In genomic region chr13:68568110-68568509, GRCm38 (mm10) we compare ENCODE assay signal across 24 mouse cellular contexts. TPM values are rescaled to one million over a fixed set of nuclear protein-coding genes. Genes with fewer than 3 reads are reported as not detected.
DNase-seq lines count a peak whose midpoint lies in the region; ATAC-seq and TF ChIP-seq lines count a peak whose summit lies in the region.
"Had no signal": no experiment of that assay in that cellular context is flagged by ENCODE, and none has a peak within 500 bp of the region (broad histone marks: within the 10 kb centered on the region; RNA-seq: fewer than 3 reads in every experiment).

No protein-coding gene starts in this region.

- H3K36me3 ChIP-seq in heart, embryonic 12.5 days = peaks cover 80% of the 10 kb centered on the region
- H3K36me3 ChIP-seq in ES-Bruce4 (ENCODE audit: control insufficient read depth, insufficient read depth, low read length, poor library complexity, severe bottlenecking) = peaks cover 55% of the 10 kb centered on the region
- H3K36me3 ChIP-seq in kidney, adult 2 months (ENCODE audit: control insufficient read depth, insufficient read depth, low read length) = 0 out of 2 replicates have a peak, but pooled peaks cover 2% of the 10 kb centered on the region

- no peak overlapping the region for H3K9ac ChIP-seq in heart, embryonic 12.5 days
- H3K9ac ChIP-seq in ES-Bruce4 (ENCODE audit: low read depth, poor library complexity, severe bottlenecking) = no peak overlapping the region
- H3K9ac ChIP-seq: embryonic facial prominence, embryonic 12.5 days; forebrain, embryonic 12.5 days; forebrain, postnatal 0 days had no signal

- WGBS in heart, embryonic 12.5 days = 94% methylated on average over 9 of the region's 9 CpGs
- WGBS in kidney, adult 2 months = 96% methylated on average over 9 of the region's 9 CpGs

- H3K4me3 ChIP-seq in heart, embryonic 12.5 days = no peak overlapping the region
- no peak overlapping the region for H3K4me3 ChIP-seq in ES-Bruce4 (ENCODE audit: low read depth, low read length)
- H3K4me3 ChIP-seq in kidney, adult 2 months (ENCODE audit: insufficient read depth, low read depth, low read length) = no peak overlapping the region
- no peak overlapping the region for H3K4me3 ChIP-seq in layer of hippocampus, adult 2 months
- H3K4me3 ChIP-seq: embryonic facial prominence, embryonic 10.5 days; embryonic facial prominence, embryonic 12.5 days; forebrain, embryonic 12.5 days had no signal

- no peak for ATAC-seq in heart, embryonic 12.5 days (ENCODE audit: insufficient number of reproducible peaks, low FRiP score)
- ATAC-seq: activated CD4-positive, CD25-positive, alpha-beta regulatory T cell, adult 4 months; forebrain, embryonic 14.5 days; forebrain, postnatal 0 days had no signal

- no peak for TF ChIP-seq CTCF in ES-Bruce4 (IDR thresholded peaks at IDR 0.05; ENCODE audit: low read depth, low read length)
- no peak for TF ChIP-seq CTCF in kidney, adult 2 months (conservative IDR thresholded peaks at IDR 0.05; ENCODE audit: insufficient read depth, insufficient read length, low read depth, low read length)
- TF ChIP-seq CTCF in layer of hippocampus, adult 2 months (conservative IDR thresholded peaks at IDR 0.05) = no peak

- peaks cover 12% of the 10 kb centered on the region for H3K4me1 ChIP-seq in heart, embryonic 12.5 days (replicated peaks)
- no peaks in the 10 kb centered on the region for H3K4me1 ChIP-seq in ES-Bruce4 (ENCODE audit: control insufficient read depth, insufficient read depth, low read length)
- peaks cover 7% of the 10 kb centered on the region; the same call in 1 of the 2 replicates for H3K4me1 ChIP-seq in kidney, adult 2 months (ENCODE audit: control insufficient read depth, insufficient read depth, low read length)
- H3K4me1 ChIP-seq: embryonic facial prominence, embryonic 12.5 days; forebrain, embryonic 12.5 days had no signal

- no peaks in the 10 kb centered on the region for H3K9me3 ChIP-seq in heart, embryonic 12.5 days (replicated peaks)
- no peaks in the 10 kb centered on the region for H3K9me3 ChIP-seq in ES-Bruce4 (replicated peaks; ENCODE audit: control insufficient read depth, insufficient read depth, low read length, poor library complexity, severe bottlenecking)
- H3K9me3 ChIP-seq: embryonic facial prominence, embryonic 10.5 days; embryonic facial prominence, embryonic 12.5 days; forebrain, embryonic 12.5 days; G1E had no signal

- no peak overlapping the region for H3K27ac ChIP-seq in heart, embryonic 12.5 days (ENCODE audit: poor library complexity, severe bottlenecking)
- no peak overlapping the region for H3K27ac ChIP-seq in ES-Bruce4 (ENCODE audit: insufficient read depth, low read length)
- H3K27ac ChIP-seq in kidney, adult 2 months (ENCODE audit: insufficient read depth, low read depth, low read length) = no peak overlapping the region
- no peak overlapping the region for H3K27ac ChIP-seq in layer of hippocampus, adult 2 months
- H3K27ac ChIP-seq: embryonic facial prominence, embryonic 10.5 days; embryonic facial prominence, embryonic 12.5 days; forebrain, embryonic 12.5 days had no signal

- no peak for TF ChIP-seq POLR2A in ES-Bruce4 (IDR thresholded peaks at IDR 0.05; ENCODE audit: insufficient read depth, low read length)
- no peak for TF ChIP-seq POLR2A in kidney, adult 2 months (IDR thresholded peaks at IDR 0.05; ENCODE audit: low read depth, low read length)

- DNase-seq in heart, adult 11 months = peak; percentile 28
- peak; percentile 59 for DNase-seq in R1 (ENCODE audit: low read depth, low spot score)
- no peak for DNase-seq in spleen, postnatal 10 days (ENCODE audit: low spot score in 2 of 2)
- no peak for DNase-seq in kidney, adult 2 months
- no peak for DNase-seq in layer of hippocampus, adult 2 months (ENCODE audit: low spot score in 2 of 2)
- DNase-seq: adrenal gland, adult 8-10 months; adrenal gland, postnatal 14 days; adrenal gland, postnatal 36 days; cerebellum, adult 11-12 months; cerebellum, adult 2 months; cerebellum, adult 9-10 months; cerebellum, postnatal 10 days; cerebellum, postnatal 25 days; forebrain, postnatal 0 days had no signal

- TF ChIP-seq EP300 in ES-Bruce4 (IDR thresholded peaks at IDR 0.05; ENCODE audit: insufficient read depth, low read depth, low read length) = peak; percentile 73; the same call in 1 of the 2 replicates

- no peaks in the 10 kb centered on the region for H3K27me3 ChIP-seq in heart, embryonic 12.5 days (replicated peaks)
- no peaks in the 10 kb centered on the region for H3K27me3 ChIP-seq in ES-Bruce4 (ENCODE audit: control insufficient read depth, insufficient read depth, low read length, poor library complexity, severe bottlenecking)
- H3K27me3 ChIP-seq in kidney, adult 2 months (replicated peaks; ENCODE audit: control insufficient read depth, insufficient read depth, low read length) = no peaks in the 10 kb centered on the region
- H3K27me3 ChIP-seq: embryonic facial prominence, embryonic 12.5 days; forebrain, embryonic 12.5 days; Patski had no signal

- H3K4me2 ChIP-seq in heart, embryonic 12.5 days = no peak overlapping the region
- H3K4me2 ChIP-seq: embryonic facial prominence, embryonic 12.5 days; forebrain, embryonic 12.5 days had no signal

RNA-seq across cellular contexts. Expression of gene Mtrr, which starts 13.8 kb away (rescaled TPM):
- 27.2 and 28.0 TPM in 2 replicates for polyA plus RNA-seq in heart, embryonic 12.5 days (2016; fragmentation: Nextera tagmentation; extraction: Ambion mirVana)
- polyA plus RNA-seq in ES-Bruce4 (2011; ENCODE audit: insufficient read depth, insufficient read length, low read depth, missing spikeins) = 28.3 and 35.3 TPM in 2 replicates
- 10.2 and 11.3 TPM in 2 replicates for polyA plus RNA-seq in kidney, adult 2 months (2012; rRNA removed)
- 10 to 100 TPM; 24.0 to 26.8 TPM for total RNA-seq in layer of hippocampus, adult 2 months (2021)

RNA-seq across cellular contexts. Expression of gene Fastkd3, which starts 13.9 kb away (rescaled TPM):
- polyA plus RNA-seq in heart, embryonic 12.5 days (2016; fragmentation: Nextera tagmentation; extraction: Ambion mirVana) = 20.9 and 22.1 TPM in 2 replicates
- 29.4 and 36.9 TPM in 2 replicates for polyA plus RNA-seq in ES-Bruce4 (2011; ENCODE audit: insufficient read depth, insufficient read length, low read depth, missing spikeins)
- 10.5 and 13.0 TPM in 2 replicates for polyA plus RNA-seq in kidney, adult 2 months (2012; rRNA removed)
- 10 to 100 TPM; 18.3 to 19.2 TPM for total RNA-seq in layer of hippocampus, adult 2 months (2021)

RNA-seq across cellular contexts. Expression of gene 1700001L19Rik, which starts 29.1 kb away (rescaled TPM):
- polyA plus RNA-seq in heart, embryonic 12.5 days (2016; fragmentation: Nextera tagmentation; extraction: Ambion mirVana) = 0.22 TPM in 1 of 2 replicates, not detected in the other
- polyA plus RNA-seq in ES-Bruce4 (2011; ENCODE audit: insufficient read depth, insufficient read length, low read depth, missing spikeins) = not detected in 2 replicates
- 0.19 and 0.24 TPM in 2 replicates for polyA plus RNA-seq in kidney, adult 2 months (2012; rRNA removed)
- 10 to 100 TPM; 11.8 to 16.0 TPM for total RNA-seq in layer of hippocampus, adult 2 months (2021)
- total RNA-seq: G1E had no signal
- polyA plus RNA-seq: activated CD4-positive, CD25-positive, alpha-beta regulatory T cell, adult 4 months; C2C12; G1E; Patski had no signal

Comparison
In these comparisons a context has a peak if more than half of its experiments do, and no peak if none do; other contexts are left out.
1. DNase-seq: peak in heart, adult 11 months (single experiment) and R1 (single experiment); none in spleen, postnatal 10 days (0 of 2), kidney, adult 2 months (single experiment) and layer of hippocampus, adult 2 months (0 of 2).